In the genomic region with DNA sequence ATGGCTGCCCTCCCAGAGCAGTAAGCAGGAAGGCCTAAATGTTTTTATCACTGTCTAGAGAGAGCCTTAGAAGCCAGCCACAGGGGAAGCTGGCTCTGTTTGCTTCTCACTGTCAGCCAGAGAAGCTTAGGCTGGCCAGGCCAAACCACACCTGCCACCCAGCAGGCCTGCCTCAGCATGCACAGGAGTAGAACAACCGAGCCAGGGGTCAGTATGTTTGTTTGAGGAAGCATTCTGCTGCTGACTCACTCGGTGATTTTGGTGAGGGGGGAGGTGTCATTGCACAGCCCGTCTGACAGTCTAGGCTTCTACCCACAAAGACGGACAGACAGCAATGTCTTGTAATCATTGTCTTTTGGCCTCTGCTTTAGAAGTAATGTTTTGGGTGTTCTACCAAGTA, we compare ENCODE assay signal across 1 mouse cellular context.
TF ChIP-seq lines count a peak whose summit lies in the region.

No protein-coding gene starts in this region.

TF ChIP-seq in MEL, 35 proteins besides CTCF, POLR2A, EP300 and RAD21 (continued from another document):
- TF ChIP-seq E2F4 (IDR thresholded peaks at IDR 0.05; ENCODE audit: borderline replicate concordance, low read depth, low read length) (no peak), MAFK (IDR thresholded peaks at IDR 0.05; ENCODE audit: borderline replicate concordance, low read depth, low read length) (no peak), ETS1 (IDR thresholded peaks at IDR 0.05; ENCODE audit: low read depth, low read length) (0 out of 2 replicates have a peak, but pooled peaks have one; percentile 34), BHLHE40 (IDR thresholded peaks at IDR 0.05; ENCODE audit: borderline replicate concordance, low read depth, low read length) (no peak), MXI1 (IDR thresholded peaks at IDR 0.05; ENCODE audit: low read depth, low read length) (no peak), ZC3H11A (IDR thresholded peaks at IDR 0.05; ENCODE audit: low read depth, low read length) (no peak), SIN3A (IDR thresholded peaks at IDR 0.05; ENCODE audit: low read length) (no peak), KAT2A (conservative IDR thresholded peaks at IDR 0.05; ENCODE audit: low read depth, low read length) (no peak), UBTF (IDR thresholded peaks at IDR 0.05; ENCODE audit: borderline replicate concordance, insufficient read depth, low read depth, low read length) (no peak), POLR2AphosphoS5 (IDR thresholded peaks at IDR 0.05; ENCODE audit: borderline replicate concordance, low read depth, low read length) (no peak), RCOR1 (IDR thresholded peaks at IDR 0.05; ENCODE audit: low read depth, low read length) (0 out of 2 replicates have a peak, but pooled peaks have one; percentile 14), HCFC1 (IDR thresholded peaks at IDR 0.05; ENCODE audit: low read depth, low read length) (no peak), TBP (IDR thresholded peaks at IDR 0.05; ENCODE audit: low read depth, low read length) (0 out of 2 replicates have a peak, but pooled peaks have one; percentile 11), SMC3 (IDR thresholded peaks at IDR 0.05; ENCODE audit: low read depth, low read length) (no peak), ZMIZ1 (IDR thresholded peaks at IDR 0.05; ENCODE audit: low read depth, low read length) (no peak), NELFE (IDR thresholded peaks at IDR 0.05; ENCODE audit: low read depth, low read length) (no peak), NRF1 (IDR thresholded peaks at IDR 0.05; ENCODE audit: insufficient read depth, low read depth, low read length, poor library complexity, severe bottlenecking) (no peak), MYC (IDR thresholded peaks at IDR 0.05; ENCODE audit: low read depth, low read length) (no peak), ELF1 (IDR thresholded peaks at IDR 0.05; ENCODE audit: low read depth, low read length) (0 out of 2 replicates have a peak, but pooled peaks have one; percentile 19), ZKSCAN1 (IDR thresholded peaks at IDR 0.05; ENCODE audit: low read depth, low read length) (no peak), CHD1 (IDR thresholded peaks at IDR 0.05; ENCODE audit: low read depth, low read length) (no peak), ZNF384 (IDR thresholded peaks at IDR 0.05; ENCODE audit: low read depth, low read length) (no peak), MEF2A (IDR thresholded peaks at IDR 0.05; ENCODE audit: extremely low read depth, insufficient replicate concordance, low read depth, low read length, poor library complexity, severe bottlenecking) (no peak), USF2 (IDR thresholded peaks at IDR 0.05; ENCODE audit: borderline replicate concordance in 1 of 2, insufficient read depth in 1 of 2, low read depth in 1 of 2, low read length in 2 of 2) (no peak), MAZ (IDR thresholded peaks at IDR 0.05; ENCODE audit: low read depth, low read length) (no peak), POLR2AphosphoS2 (IDR thresholded peaks at IDR 0.05; ENCODE audit: low read length) (no peak), CHD2 (IDR thresholded peaks at IDR 0.05; ENCODE audit: low read length) (no peak), USF1 (IDR thresholded peaks at IDR 0.05; ENCODE audit: low read depth, low read length) (no peak)
